Mouse (Mus musculus) kidney, postnatal 14 days (tissue): ENCODE measurements around the gene Abhd6.
A peak's percentile ranks its signal among the peaks of the same experiment; 100 is the strongest.
"Not testable (repeated sequence)": the region's sequence is repeated elsewhere in the genome, so short reads cannot be mapped to it uniquely, and the experiment has no call there.

Experiments
- DNase-seq: peaks from one replicate; pipeline ENCODE4 v3.0.0; 2022; ENCODE audit warnings: mixed read lengths

Gene Abhd6

DNA sequence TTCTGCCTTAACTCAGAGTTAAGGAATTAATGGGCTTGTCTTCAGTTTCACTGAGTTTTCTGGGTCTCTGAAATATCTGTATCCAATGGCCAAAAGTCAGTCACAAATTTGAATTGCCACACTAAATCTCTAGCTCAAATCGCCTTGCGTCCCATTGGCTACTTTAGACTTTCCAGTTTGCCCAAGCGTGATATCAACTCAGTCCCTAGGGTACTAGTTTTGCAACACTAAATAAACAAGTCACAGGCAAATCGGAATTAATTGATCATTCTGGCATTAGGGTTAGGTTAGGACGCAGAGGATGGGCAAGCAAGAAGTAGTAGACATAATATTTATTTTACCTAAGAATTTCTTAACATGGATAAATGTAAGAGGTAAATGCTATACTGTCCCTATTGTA lies 2.5 kb upstream of the Abhd6 start:
- DNase-seq, result no peak

DNA sequence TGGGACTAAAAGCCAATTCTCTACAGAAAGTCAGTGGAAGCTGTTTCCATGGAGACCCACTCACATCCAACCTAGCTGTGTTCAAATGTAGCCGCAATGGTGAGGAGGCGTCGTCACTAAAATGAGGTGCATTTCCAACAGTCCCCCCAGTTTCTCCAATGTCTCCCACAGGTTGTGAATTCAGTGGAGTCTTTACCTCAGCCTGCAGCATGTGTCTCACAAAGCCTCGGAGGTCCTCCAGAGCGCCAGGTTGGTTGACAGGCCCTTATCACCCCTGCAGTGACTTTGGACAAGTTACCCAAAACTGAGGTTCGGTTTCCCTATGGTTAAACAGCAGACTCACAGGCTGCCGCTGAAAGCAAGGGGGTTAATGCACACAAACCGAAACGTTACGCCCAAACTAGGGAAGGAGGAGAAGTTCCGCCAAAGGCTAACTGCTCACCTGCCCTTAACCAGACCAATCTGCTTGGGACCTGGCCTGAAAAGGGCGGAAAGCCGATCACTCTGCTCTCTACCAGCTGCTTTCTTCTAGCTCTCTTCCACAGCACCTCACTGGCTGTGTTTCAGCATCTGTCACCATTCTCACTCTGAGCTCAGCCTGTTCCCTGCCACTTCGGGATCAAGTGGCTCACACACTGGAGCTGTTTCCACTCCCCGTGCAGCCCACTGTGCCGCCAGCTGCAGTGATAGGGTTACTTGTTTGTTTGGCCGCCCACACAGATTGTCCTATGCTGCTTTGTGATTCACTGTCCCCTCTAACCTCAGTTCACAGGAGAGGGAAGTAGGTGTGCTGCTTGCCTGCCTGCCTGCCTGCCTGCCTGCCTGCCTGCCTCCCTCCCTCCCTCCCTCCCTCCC lies 1.6 kb upstream of the Abhd6 start:
- no peak for DNase-seq

DNA sequence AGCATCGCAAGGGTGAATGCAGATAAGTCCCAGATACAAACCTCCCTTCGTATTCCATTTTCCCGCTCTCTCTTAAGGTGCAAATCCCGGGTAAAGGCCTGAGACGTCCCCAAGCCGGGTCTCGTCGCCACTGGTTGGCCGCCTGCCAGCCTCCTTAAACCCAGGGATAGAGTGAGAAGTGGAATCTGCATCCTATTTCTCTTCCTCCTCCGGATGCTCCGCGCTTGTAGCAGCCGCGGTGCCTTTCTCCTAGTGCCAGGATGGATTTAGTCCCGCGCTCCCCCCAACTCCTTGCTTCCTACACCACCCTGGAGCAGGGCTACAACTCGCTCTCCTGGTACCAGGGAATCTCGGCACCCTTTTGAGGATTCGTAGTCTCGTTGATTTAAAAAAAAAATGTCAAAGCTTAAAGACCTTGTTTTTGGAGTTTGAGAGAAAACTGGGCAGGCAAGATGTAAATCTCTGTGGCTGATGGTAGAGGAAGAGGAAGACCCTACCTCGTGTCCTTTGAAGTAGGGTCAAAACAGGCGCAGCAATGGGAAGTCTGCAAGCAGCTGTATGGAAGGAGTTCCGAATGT lies 480 bp downstream of the Abhd6 start:
- DNase-seq, result peak; percentile 62

DNA sequence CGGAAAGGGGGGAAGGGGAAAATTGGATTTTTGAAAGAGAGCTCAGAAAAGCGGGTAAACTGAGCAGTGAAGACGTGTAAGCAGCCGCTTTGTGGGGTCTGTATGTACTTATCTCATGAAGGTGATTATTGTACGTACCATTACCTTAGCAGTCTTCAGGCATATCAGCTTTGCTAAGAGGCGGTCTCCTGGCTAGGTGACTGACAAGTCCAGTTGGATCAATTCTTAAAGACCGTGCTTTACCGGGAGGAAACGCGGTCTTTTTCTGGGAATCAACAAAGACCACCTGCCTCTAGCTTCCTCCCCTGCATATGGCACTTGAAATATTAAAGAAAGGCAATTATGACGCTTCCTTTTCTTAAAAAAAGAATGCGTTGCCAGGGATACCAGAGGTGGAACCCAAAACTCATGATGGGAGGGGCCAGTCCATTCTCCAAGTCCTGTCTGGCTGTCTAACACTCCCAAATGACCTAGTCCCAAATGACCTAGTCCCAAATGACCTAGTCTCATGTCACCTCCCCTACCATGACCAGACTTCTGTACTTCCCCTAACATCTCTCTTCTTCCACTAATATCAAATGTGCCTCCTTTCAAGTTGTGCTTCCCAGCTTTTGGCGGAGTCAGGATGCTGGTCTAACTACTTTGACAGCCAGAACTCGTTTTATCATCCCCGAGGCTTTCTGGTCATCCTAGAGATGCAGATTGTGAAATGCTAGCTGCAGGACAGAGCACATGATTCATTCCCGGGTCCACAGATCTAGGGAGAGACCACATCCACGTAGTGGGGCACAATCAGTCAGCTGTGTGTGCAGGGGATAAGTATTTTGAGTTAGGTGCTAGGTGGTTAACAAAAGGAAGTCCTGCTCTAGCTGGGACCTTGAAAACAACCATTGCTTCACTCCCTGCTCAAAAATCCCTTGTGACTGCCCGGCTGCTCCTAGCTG lies 1.3 kb downstream of the Abhd6 start:
- DNase-seq, result no peak

DNA sequence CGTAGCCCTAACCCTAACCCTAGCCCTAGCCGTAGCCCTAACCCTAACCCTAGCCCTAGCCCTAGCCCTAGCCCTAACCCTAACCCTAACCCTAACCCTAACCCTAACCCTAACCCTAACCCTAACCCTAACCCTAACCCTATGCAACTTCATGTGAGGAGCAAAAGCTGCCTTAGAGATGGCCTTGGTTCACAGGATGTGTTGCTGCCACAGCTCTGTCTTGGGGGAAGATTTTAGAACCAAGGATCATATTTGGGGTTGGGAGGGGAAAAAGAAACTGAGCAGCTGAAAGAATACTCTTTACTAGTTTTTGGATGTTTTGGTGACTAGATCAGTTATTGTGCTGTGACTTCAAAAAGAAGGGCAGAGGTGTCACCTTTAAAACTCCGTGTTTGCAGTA lies 3.4 kb downstream of the Abhd6 start:
- DNase-seq, result not testable (repeated sequence)

DNA sequence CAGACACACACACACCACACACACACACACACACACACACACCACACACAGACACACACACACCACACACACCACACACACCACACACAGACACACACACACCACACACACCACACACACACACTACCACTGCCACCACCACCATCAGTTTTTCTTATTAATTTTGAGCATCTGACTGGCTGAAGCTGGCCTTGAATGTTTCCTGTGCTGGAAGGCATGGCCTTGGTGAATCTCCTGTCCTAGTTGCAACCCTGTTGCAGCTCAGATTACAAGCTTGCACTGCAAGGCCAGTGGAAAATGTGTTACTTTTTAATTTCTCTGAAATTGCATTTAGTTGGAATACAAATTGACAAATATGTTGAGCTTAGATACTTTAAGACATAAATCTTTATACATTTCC lies 4.4 kb downstream of the Abhd6 start:
- no peak for DNase-seq

DNA sequence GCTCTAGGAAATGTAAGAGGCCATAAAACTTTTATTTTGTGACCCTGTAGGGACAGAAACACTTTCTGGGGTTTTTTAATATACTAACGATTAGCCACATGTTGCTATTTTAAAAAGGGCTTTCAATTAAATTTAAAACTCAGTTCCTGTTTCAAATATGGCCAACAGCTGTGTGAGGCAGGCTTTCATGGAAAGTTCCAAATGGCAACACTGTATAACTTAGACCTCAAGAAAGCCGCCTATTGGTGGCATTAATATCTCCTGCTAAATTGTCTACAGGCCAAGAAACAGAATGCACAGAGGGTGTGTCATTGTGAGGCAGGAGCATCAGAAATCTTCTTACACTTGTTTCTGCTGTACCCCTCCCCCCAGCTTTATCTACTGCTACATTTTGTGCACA lies 4.8 kb downstream of the Abhd6 start:
- no peak for DNase-seq

DNA sequence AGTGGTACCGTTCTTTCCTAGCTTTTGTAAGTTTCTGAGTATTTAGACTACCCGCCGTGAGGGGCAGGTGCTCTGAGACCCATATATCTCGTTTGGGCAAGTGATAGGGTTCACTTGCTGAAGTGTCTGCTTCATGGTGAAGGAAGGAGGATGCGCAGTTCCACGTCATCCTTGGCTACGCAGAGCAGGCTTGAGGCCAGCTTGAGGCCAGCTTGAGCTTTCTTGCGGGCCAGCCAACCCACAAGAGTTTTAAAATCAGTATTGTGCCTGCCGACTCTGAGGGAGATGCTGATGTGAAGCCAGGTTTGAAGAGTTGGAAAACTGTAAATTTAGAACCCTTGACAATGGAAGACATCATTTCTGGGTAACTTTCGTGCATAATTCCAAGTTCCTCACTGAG lies 5.2 kb downstream of the Abhd6 start:
- no peak for DNase-seq

DNA sequence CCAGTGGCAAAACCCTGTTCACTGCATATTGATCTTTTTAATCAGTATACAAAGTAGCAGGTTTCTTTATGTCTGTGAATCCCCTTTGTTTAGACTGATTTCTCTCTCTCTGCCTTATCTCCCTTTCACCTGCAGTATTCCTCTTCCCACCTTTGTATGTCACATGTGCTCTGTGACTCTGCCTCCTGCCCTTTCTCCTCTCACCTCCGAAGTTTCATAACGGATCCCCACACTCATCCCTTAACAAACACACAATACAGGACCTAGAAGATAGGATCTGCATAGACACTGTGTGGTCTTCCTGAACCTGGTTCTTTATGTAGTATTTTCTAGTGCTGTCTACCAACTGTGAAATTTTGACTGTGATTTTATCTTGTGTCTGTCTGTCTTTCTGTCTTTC lies 8.6 kb downstream of the Abhd6 start:
- no peak for DNase-seq

DNA sequence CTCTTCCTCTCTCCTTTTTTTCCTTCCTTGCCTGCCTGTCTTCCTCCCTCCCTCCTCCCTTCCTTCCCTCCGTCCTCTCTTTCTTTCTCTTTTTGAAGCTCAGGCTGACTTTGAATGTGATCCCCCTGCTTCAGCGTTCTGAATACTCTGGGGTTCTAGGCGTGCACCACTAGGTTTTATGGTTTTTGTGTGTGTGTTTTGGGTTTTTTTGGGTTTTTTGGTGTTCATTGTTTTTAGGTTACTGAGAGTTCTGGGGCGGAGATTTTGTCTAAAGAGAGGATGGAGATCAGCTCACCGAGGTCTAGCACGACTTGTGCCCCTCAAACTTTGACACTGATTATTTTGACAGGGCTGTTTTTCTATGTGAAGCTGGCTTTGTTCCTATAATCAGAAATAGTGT lies 9.2 kb downstream of the Abhd6 start:
- no peak for DNase-seq

DNA sequence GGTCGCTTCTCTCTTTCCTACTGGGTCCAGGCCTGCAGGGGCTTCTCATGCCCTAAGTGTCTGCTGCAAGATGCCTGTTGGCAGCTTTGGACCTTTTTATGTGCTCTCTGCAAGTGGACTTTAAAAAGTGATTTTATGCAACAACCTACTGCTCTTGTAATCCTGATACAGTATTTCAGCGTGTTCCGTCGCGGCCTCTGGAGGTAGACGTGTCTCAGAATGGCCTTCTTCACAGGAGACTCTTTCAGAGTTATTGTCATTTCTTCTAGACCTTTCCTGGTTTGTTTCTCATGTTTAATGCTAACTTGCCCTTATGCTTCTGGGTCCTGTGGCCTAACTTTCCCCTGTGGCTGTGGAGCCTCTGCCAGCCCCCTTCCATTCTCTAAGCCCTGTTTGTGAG lies 13.1 kb downstream of the Abhd6 start:
- no peak for DNase-seq

DNA sequence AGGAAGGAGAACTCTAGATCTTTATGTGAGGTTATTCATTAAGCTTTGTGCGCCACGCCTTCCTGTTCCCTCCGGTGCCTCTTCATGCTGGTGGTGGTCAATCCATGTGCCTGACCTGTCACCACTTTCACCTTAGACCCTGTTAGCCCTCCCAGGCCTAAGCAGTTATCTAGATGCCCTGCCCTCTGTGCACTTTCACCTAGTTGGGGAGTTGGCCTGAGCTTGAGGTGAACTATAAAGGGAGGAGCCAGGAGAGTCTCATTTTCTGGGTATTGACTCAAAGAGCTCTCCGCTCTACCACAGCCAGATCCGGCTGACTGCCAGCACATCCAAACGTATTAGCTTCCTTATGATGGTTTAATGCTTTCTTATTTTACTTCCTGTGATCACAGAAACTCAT lies 13.6 kb downstream of the Abhd6 start:
- DNase-seq, result peak; percentile 48

DNA sequence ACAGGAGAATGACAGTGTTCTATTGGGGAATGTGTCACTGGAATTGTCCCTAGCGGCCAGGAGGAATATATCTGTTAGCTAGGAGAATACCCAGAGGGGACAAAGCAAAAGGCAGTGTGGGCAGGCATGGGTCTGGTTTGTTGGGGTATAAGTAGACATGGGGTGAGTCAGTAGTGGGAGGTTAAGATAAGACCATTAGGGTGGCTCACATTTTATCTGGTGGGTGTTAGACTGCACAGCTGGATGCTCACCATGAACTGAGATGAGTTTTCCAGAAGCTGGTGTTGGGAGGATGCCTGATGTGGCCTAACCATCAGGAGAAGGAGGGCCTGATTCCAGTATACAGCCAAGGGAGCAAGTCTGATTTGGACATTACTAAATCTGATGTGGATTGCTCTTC lies 14.2 kb downstream of the Abhd6 start:
- no peak for DNase-seq

DNA sequence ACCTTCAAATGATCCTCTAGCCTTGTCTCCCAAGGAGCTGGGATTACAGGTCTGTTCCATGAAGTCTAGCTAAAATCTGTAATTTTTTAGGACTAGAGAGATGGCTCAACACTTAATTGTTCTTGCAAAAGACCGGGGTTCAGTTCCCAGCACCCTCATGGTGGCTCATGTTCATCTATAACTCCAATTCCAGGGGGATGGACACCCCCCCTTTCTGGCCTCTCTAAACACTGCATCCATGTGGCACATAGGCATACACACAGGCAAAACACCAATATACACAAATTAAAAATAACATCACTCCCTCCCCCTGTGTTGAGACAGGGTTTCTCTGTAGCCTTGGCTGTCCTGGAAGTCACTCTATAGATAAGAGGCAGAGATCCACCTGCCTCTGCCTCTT lies 17.3 kb downstream of the Abhd6 start:
- no peak for DNase-seq

DNA sequence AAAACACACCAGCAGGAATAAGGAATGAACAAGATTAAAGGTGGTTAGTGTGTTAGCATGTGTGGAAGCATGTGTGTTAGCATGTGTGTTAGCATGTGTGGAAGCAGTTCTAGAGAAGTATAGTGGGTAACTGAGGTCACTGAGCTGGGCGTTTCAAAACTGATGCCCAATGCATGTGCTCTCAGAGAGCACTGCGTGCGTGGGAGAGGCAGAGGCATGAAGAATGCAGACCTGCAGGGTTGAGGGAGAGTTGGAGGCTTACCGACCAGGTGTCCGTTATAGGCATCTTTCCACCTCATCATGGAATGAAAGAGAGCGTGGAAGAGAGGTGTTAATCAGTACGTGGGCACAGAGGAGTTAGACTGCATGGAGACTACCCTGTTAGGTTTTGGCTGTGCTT lies 17.8 kb downstream of the Abhd6 start:
- DNase-seq, result no peak

DNA sequence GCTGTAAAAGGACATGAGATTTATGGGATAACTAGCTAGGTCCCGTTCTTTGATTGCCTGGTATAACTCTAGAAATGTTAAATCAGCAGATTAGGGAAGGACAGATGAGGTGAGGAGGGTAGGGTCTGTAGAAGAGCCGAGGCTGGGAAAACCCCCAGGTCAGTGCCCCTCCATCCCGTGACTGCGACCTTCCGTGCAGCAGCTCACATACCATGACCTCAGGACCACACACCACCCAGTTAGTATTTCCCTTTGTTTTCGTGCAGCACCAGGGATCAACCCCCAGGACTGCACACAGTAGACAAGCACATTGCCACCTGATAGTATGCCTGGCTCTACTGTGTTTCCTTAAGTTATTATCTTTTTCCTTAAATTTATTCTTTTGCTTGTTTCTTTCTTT lies 21.8 kb downstream of the Abhd6 start:
- DNase-seq, result no peak

DNA sequence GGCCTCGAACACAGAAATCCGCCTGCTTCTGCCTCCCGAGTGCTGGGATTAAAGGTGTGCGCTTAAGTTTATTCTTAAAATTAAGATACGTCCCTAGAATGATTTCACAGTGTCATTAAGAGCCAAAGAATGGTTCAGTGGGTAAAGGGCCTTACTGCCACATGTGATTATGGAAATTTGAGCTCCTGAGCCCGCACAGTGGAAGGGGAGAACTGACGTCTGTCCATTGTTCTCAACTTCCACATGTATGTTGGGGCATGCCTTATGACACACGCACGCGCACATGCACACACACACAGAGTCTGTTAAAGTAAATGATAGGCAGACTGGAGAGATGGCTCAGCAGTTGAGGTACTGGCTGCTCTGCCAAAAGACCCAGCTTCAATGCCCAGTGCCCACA lies 22.2 kb downstream of the Abhd6 start:
- no peak for DNase-seq

DNA sequence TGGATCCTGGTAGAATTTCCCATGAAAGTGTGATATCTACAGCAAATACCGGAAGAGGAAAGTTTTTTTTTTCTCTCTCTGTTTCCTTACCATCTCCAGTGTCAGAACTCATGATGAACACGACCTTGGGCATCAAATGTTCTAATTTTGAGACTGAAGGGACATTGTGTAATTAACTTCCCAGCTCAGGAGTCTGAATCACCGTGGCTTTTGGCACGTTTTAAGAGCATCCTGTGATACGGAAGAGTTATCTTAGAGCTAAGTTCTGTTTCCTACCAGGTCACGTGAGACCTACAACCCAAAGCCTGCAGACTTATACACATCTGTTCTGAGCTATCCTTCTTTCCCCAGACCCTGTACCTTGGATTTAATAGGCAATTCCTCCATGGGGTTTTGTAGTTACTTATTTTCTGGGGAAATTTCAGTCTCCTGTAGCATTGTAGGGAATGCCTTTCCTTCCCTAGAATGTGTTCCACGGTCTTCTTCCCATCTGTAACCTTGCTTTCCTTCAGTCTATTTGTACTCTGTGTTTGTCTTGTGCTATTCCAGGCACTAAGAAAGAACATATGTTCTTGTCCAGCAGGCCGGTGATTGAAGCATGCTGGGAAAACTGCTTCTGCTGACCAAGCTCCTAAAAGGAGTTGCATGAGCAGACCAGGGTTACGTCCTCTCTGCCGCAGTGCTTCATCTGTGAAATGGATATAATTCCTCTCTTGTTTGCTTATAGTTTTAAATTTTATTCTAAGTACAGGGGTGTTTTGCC lies 24.2 kb downstream of the Abhd6 start:
- no peak for DNase-seq

DNA sequence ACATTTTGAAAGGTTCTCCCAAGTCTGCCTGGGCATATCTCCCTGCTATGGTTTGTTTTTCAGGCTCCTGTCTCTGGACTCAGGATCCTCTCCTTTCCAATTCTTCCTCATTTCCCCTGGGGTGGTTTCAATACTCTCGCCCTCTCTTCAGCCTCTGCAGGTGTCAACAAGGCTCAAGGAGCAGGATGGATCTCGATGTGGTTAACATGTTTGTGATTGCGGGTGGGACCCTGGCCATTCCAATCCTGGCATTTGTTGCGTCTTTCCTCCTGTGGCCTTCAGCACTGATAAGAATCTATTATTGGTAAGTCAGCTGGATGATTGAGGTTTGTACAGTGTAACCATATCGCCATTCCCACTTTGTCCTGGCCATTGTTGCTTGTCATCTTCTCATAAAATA lies 25.4 kb downstream of the Abhd6 start:
- no peak for DNase-seq

DNA sequence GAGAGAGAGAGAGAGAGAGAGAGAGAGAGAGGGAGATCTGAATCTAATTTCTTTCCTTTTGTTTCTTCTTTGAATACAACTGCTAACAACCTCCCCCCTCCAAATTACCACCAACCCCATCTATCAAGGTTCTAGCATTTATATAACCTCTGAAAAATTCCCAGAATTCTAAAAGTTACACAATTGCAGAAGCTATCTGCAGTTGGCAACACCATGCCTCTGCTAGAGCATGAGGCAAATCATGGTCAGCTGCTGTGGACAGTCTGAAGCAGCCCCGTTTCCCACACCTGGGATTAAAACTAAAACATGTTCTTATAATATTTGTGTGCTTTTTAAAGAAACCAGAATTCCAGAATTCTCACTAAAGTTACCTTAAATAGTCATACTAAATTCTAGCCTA lies 27.1 kb downstream of the Abhd6 start:
- DNase-seq, result no peak

DNA sequence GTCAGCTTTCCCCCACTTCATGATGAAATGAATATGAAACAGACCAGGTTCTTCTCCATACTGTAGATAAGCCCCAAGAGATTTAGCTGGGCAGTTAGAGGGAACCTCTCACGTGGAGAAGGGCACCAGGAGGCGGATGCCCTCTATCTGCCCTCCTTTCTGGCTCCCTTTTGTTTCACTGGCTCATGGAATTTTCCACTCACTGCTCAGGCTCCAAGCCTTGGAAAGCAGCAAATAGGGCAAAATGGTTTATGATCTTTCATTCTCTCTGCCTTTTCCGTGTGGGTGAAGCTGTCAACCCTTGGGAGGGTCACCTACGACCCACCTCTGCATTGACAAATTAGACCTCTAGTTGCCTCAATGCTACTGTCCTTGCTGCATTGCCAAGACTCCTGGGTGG lies 27.8 kb downstream of the Abhd6 start:
- peak; percentile 61 for DNase-seq

DNA sequence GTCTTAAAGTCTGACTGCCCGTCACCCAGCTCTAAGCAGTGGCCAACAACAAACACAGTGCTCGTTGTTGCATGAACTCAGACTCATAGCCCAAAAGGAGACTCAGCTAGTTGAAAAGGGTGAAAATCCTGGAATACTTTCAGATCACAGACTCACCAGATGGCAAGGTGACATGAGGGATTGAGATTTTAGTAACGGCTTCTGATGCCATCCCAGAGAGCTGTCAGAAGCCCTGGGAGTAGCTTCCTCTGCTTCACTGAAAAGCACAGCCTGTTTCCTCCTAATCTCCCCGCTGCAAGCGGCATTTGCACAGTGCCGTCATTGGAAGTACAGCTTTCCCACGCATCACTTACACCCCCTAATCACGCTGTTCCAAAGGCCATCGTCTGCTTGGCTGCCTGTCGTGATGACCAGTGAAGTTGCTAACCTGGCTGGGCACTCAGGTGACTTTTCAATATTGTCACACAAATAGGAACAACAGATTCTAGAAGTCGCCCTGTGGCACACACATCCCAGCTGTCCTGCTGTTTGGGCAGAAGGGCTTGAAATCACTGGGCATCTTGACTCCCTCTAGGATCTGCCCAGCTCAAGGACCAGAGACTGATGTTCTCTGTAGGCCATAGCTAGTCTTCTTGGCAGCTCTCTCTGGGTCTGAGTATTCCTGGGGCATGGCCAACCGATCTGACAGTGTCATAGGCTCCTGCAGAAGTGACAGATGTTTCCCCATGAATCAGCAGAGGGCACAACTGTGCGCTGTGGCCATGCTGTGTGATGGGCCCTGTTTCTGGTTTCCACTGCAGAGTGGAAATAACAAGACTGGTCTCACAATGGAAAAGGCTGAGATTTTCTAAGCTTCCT lies 29.6 kb downstream of the Abhd6 start:
- no peak for DNase-seq
